Mouse (Mus musculus): ENCODE data around the gene Mgmt.

DNA sequence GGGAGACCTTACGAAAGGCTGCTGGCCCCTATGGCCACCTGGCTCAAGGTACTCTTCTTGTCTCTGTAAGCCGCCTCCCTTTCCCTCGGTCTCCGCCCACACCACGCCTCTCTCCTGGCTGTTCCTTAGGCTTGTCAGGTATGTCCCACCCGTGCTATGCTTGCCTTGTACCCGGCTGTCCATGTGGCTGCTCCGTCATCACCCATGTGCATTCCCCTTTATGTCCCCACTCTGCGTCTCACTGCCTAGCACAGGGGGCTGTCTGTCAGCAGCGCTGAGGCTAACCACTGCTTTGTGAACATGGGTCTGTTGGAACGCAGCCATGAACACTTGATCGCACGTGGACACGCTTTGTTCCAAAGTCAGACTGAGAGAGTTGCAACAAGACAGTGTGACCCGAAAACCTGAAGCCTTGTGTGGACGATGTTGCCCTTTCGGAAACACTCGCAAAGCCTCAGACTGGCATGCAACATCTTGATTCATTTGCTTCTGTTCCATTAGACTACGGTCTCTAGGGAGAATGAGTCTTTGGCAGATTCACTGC lies 115.4 kb downstream of the Mgmt start:
- TF ChIP-seq CTCF (IDR thresholded peaks at IDR 0.05; ENCODE audit: extremely low read depth, insufficient read length, insufficient replicate concordance, low read depth, low read length) (no peak), POLR2A (IDR thresholded peaks at IDR 0.05; ENCODE audit: low read depth, low read length) (no peak)
